Mouse (Mus musculus) embryonic stem cell, embryonic (primary cell): ENCODE measurements around the gene Smcp.

ENCODE experiments used
- CTCF ChIA-PET, 4 experiments: fragments of 300-600 bp in 2 of 4; fragments of 350-600 bp in 2 of 4; sonication (Branson Sonifier 250); formaldehyde crosslinking; loops; one replicate each; lab custom pipeline; 2022; ENCODE audit warnings: inconsistent platforms in 2 of 4; lab: Charles Lee
- POLR2A ChIA-PET, 4 experiments: fragments of 300-600 bp in 2 of 4; fragments of 350-600 bp in 2 of 4; sonication (Branson Sonifier 250); formaldehyde crosslinking; loops; one replicate each; lab custom pipeline; 2022; ENCODE audit warnings: antibody characterized with exemption in 4 of 4, inconsistent platforms in 1 of 4; lab: Charles Lee

Gene Smcp

GRCm38 (mm10) chr3:92565418-92565817 is 23.4 kb downstream of the Smcp start:
- CTCF ChIA-PET: interaction anchor here in 1 of 4 experiments (1.0 kb wide), 1 partner anchor 338 kb away, joined by 3 read pairs; no protein-coding TSS in a partner anchor
- POLR2A ChIA-PET: no interaction called here

- ChIA-PET POLR2A (no interaction called here), CTCF (no interaction called here)
Observed at GRCm38 (mm10) chr3:92534411-92534810, 54.4 kb downstream of the Smcp start, which contains the start of gene 2310046K23Rik. TSS of gene 2310046K23Rik (minus strand) at chr3:92534511.
